Mouse (Mus musculus) testis, postnatal 10 days (tissue): Measurements from ENCODE around the gene Rbpj.
"Not testable (repeated sequence)": the region's sequence is repeated elsewhere in the genome, so short reads cannot be mapped to it uniquely, and the experiment has no call there.

Experiments
- DNase-seq: peaks from one replicate; pipeline ENCODE4 v3.0.0; 2021; ENCODE audit warnings: low spot score

Rbpj gene

DNA sequence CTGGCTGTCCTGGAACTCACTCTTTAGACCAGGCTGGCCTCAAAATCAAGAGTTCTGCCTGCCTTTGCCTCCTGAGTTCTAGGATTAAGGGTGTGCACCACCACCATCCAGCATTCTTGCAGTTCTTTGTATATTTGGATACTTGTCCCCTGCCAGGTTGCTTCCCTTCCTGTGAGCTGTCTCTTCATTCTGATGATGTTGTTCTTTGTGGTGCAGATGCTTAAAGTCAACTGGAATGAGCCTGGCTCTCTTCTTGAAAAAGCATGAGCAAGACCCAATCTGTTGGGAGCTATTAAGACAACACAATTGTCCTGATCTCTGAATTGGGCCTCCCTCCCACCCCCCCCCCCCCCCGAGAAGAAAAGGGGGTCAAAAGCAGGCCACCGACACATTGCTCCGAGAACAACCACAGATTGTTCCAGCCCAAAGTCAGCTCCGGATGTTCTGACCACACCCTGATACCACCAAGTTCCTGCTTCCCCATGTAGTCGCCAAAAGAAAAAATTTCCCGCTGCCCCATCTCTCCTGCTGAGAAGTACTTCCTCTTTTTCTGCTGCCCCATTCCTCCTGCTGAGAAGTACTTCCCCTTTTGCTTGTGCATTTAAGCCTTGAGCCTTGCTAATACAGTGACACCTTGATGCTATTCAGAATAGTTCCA, 207.7 kb downstream of the Rbpj start:
- DNase-seq = not testable (repeated sequence)

DNA sequence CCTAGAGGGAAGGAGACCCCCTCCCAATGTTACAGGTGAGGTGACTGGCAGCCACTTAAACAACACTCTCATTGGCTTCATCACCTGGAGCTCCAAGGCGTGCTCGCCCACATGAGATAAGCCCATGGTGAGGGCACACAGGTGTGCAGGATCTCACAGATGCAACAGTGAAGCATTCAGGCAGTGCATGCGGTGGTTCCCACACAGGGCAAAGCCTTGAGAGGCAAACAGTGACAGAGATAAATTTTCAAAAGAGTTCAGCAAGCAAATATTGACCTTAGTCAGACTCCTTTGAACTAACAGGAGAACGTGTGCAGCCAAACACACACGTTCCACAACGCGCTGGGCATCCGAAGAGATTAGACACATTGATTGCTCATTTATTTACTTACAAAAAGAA, 210.7 kb downstream of the Rbpj start:
- DNase-seq = no peak

DNA sequence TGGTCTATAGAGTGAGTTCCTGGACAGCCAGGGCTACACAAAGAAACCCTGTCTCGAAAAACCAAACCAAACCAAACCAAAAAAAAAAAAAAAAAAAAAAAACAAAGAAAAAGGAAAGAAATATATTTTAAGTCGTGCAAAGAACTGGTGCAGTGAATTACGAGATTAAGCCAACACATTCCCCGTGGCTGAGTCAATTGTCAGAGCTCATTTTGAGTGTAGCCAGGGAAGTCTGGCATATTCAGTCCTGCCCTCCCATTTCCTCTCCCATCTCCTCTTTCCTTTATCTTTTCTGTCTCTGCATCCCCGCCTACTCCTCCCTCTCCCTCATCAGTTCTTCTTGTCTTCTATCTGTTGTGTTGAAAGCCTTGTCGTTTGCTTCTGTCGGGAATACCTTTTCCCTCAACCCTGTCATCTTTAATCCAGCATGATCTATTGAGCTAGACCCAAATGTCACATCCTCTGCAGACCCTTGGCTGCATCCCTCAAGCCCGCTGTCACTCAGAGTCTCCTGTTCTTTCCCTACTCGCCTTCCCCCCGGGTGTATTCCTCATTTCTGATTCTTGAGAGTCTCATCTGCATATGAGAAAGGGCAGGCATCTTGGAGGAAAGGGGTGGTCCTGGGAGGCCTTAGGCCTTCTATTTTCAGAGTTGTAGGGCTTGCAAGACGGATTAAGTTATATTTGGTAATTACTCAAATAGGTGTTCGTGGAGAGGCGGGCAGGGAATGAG, 212.2 kb downstream of the Rbpj start:
- no peak for DNase-seq

DNA sequence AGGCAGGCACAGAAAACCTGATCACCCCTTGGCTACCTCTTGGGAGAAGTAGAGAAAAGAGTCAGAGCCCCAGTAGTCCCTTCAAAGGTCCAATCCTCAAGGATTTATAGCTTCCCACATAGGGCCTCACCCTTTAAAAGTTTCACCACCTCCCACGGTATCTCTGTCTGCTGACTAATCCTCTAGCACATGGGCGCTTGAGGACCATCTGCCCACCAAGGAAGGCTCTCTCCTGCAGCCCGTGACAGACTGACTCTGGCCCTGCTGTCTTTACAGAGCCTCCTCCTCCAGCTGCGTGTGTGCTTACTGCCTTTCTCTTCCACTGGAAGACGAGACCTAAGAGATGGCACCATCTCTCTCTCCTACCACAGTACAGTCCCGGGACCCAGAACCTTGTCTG, 213.7 kb downstream of the Rbpj start:
- DNase-seq = no peak

DNA sequence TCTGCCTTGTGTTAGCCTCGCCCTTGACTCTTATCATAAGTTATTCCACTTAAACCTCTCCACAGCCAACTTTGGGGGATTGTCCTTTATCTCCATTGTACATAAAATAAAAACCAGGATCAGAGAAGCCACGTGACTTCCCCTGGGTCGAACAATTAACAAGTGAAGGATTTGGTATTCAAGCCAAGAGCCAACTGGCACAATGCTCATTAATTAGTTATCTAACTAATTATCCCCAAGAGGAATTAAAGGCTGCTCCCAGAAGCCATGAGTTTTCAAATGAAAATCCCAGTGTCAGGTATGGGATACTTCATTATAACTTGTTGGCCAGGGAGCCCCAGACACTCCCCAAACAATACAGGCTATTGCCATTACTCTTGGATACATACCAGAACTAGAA, 218.0 kb downstream of the Rbpj start:
- no peak for DNase-seq

DNA sequence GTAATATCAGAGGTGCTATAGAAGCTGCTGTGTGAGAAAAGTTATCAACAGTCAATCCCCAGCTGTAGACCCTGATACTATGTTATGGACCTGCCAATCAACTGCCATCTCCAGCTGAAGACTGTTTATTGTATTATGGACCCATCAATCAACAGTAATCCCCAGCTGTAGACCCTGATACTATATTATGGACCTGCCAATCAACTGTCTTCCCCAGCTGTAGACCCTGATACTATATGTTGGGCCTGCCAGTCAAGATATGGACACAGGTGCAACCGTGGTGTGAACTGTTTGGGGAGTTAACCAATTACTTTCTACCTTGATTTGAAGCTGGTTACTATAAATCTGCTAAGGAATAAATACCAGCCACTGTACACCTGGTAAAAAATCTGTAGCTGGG, 218.5 kb downstream of the Rbpj start:
- DNase-seq = no peak

DNA sequence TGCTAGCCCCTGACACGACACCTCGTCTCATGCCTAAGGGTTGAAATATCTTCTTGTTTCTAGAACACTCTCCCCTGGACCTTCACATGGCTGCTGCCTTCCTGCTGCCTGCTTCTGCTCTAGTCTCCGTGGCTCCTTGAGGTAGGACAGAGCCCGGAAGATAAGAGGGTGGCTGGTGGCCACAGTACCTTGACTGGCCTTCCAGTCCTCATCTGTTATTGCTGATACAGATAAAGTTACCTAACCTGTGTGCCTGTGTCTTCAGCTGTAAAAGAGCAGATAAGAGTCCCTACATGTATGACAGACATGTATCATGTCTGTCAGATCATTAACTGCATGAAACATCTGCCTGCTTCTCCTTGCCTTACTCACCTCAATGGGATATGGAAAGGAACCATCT, 219.7 kb downstream of the Rbpj start:
- no peak for DNase-seq

DNA sequence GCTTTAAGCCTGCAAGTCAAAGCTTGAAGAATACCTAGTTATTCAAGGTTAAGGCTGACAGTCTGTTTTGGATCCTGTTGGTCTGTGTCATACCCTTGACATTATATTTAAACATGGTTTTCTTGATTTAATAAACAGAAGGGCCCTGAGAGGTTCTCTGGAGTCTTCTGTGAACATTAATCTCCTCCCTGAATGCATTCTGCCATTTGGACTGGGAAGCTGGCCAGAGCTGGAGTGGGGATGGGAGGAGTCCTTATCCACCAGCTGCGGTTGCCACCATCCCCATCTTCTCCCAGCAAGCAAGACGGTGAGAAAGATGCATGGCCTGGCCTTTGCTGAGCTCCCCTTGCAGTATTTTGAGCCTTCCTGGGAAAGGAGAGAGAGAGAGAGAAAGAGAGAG, 220.4 kb downstream of the Rbpj start:
- no peak for DNase-seq

DNA sequence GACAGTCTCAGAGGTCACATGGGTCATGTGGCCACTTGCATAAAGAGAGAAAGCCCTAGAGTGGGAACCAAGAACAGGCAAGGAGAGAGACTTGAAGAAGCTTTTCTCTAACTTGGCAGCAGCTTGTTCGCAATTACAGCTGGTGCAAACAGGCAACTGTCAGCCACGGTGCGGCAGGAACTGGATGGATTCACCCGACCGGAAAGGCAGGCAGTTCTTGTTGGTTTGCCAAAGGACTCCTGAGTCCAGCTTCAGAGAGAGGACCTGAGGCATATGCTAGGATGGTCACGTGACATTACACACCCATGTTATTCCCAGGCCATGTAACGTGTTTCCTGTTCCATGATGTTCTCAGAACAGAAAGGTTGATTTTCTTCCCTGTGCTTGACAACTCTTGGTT, 222.4 kb downstream of the Rbpj start:
- no peak for DNase-seq

DNA sequence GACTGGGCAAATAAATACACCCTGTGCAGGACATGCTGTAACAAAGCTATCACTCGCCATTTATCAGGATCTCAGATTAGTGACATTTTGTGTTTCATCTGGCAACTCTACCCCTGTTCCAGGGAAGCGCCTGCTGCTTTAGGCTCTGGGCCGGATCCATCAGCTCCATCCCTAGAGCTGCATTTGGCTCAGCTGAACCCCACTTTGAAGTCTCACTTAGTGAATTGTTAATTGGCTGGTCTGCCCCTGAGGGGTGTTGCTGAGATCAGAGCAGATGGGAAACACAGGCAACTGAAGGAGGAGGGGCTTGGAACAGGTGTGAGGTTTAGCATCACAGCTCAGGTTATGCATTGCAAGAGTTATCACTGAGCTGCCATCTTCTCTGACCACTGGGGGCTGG, 225.6 kb downstream of the Rbpj start:
- DNase-seq = no peak

DNA sequence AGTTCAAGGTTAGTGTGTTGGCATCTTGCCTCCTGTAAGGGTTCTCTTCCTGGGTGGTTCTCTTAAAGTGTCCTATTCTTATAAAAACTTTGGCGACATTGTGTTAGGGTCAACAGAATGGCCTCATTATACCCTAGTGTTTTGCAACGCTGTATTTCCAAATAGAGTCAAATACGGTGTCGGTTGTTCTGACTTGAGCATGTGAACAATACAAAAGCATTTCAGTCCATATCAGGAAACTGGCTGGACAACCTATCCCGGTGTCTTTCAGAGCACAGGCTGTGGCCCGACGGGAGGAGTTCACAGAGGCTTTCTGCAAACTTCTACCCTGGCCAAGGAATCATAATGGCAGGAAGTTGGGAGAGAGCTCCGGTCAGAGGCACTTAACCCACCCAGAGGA, 226.1 kb downstream of the Rbpj start:
- DNase-seq = no peak

DNA sequence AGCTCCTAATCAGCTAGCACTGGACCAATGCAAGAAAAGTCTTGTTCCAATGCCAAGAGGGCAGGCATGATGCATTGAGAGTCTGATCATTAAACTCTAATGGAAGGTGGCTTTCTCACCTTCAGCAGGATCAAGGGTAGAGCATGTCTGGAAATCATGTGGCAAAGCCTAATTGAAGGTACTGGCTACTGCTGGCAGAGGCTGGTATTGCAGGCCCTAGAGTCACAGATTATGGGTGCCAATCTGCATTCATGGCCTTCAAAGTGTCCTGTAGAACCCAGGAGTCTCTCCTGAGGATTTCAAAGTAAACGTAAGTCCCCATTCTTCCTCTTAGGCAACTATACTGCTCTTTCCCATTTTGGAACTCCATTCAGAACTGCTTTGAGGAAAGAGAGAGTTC, 226.7 kb downstream of the Rbpj start:
- no peak for DNase-seq

DNA sequence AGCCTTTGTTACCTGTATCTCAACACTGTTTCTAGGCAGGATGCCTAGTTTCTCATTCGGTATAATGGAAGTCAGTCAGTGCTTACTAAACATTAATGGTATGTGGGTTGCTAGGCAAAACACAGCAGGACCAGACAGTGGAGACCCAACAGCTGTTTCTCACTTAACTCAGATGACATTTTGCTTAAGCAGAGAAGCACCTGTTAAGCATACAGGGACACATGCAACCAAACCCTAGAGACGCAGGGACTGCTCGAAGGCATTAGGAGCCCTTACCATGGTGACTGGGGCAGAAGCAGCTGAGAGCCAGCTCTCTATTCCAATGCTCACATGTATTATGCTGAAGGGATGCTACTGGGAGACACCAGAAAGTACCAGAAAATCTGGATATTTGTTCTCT, 230.7 kb downstream of the Rbpj start:
- no peak for DNase-seq

DNA sequence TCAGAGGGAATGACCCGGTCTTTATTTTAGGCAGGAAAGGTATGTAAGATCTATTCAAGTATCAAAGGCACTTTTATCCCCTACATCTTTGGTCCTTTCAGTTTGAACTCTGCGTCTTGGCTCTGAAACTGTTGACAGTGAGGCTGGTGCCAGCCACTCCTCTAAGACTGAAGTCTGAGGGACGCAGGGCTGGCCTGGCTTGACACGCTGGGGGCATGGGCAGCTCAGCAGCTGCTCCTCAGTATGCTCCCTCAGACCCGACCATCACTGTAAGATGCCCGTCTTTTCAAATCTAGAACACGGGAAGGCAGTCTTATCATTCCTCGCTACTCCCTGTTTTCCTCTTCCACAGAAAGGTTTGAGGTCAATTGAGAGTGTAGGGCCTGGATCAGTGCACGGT, 231.8 kb downstream of the Rbpj start:
- no peak for DNase-seq

DNA sequence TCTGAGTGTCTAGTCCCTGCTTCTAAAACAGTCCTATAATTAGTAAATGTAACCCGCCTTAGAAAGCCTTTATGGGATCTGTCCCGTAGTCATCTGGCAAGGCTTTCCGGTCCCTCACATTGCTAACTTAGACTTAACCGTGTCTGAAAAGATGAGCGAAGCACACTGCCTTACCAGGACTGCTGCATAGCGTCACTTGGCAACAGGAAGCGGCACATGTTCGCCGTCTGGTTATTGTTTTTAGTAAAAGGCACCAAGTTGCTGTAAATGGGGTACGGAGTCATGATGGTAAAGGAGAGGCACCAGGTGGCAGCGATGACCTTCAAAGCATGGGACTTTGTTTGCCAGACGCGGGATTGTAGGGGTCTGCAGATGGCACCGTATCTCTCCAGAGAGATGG, 236.7 kb downstream of the Rbpj start:
- no peak for DNase-seq
